ENCODE assay signal across 8 mouse cellular contexts in genomic region chr2:152227051-152227481, GRCm38 (mm10). TPM values are rescaled to one million over a fixed set of nuclear protein-coding genes. Genes with fewer than 3 reads are reported as not detected.
A peak's percentile ranks its signal among the peaks of the same experiment; 100 is the strongest.
DNase-seq lines count a peak whose midpoint lies in the region; ATAC-seq and TF ChIP-seq lines count a peak whose summit lies in the region.

No protein-coding gene starts in this region.

- H3K4me3 ChIP-seq in MEL (ENCODE audit: control insufficient read depth in 1 of 2, insufficient read depth in 1 of 2, low read depth in 2 of 2, low read length in 2 of 2): peak overlapping the region; percentile 89 to 99
- H3K4me3 ChIP-seq in heart, embryonic 16.5 days (ENCODE audit: low read length): peak overlapping the region; percentile 98

- TF ChIP-seq RAD21 in MEL (IDR thresholded peaks at IDR 0.05; ENCODE audit: low read depth, low read length): no peak

- TF ChIP-seq EP300 in MEL (IDR thresholded peaks at IDR 0.05; ENCODE audit: low read depth in 1 of 2, low read length in 2 of 2): no peak

- no peaks in the 10 kb centered on the region for H3K27me3 ChIP-seq in MEL (ENCODE audit: control insufficient read depth in 1 of 2, insufficient read depth in 2 of 2, low read length in 2 of 2)
- no peaks in the 10 kb centered on the region for H3K27me3 ChIP-seq in heart, embryonic 16.5 days (ENCODE audit: control insufficient read depth, insufficient read depth, low read length)

- H3K79me2 ChIP-seq in MEL (ENCODE audit: control insufficient read depth, insufficient read depth, low read length, poor library complexity): peaks cover 47% of the 10 kb centered on the region

- DNase-seq in MEL (ENCODE audit: low read depth, low spot score): peak; percentile 81
- peak; percentile 34 for DNase-seq in brain, embryonic 18.5 days (ENCODE audit: low read depth, low spot score)
- peak; percentile 80 to 89 for DNase-seq in kidney, postnatal 4 days
- peak; percentile 56 for DNase-seq in lung, postnatal 25 days (ENCODE audit: low spot score)
- peak; percentile 65 for DNase-seq in retina, embryonic 14.5 days (ENCODE audit: low spot score)
- DNase-seq in urinary bladder, adult 2 months (ENCODE audit: low spot score): peak; percentile 65

- ATAC-seq in erythroid progenitor cell, adult 5-6 weeks (replicated peaks; ENCODE audit: low FRiP score, poor library complexity, severe bottlenecking): peak; percentile 55
- ATAC-seq in heart, embryonic 16.5 days (replicated peaks; ENCODE audit: extremely low read depth, insufficient read depth, low FRiP score): peak; percentile 76

- under 1% methylated on average over 38 of the region's 38 CpGs for WGBS in heart, embryonic 16.5 days

- no peak for TF ChIP-seq POLR2A in MEL (IDR thresholded peaks at IDR 0.05; ENCODE audit: control insufficient read depth in 1 of 2, insufficient read depth in 1 of 2, low read depth in 1 of 2, low read length in 2 of 2, poor library complexity in 1 of 2)

- H3K9me3 ChIP-seq in MEL (replicated peaks; ENCODE audit: insufficient read depth, low read length): no peaks in the 10 kb centered on the region
- H3K9me3 ChIP-seq in heart, embryonic 16.5 days (replicated peaks; ENCODE audit: control insufficient read depth, low read length): no peaks in the 10 kb centered on the region

- peaks cover 2 to 20% of the 10 kb centered on the region in 2 experiments for H3K4me1 ChIP-seq in MEL (ENCODE audit: control insufficient read depth in 1 of 2, insufficient read depth in 2 of 2, low read length in 2 of 2)
- H3K4me1 ChIP-seq in heart, embryonic 16.5 days (ENCODE audit: control insufficient read depth, insufficient read depth, low read length): peaks cover 15% of the 10 kb centered on the region

- TF ChIP-seq CTCF in MEL (IDR thresholded peaks at IDR 0.05 in 2 of 3, conservative IDR thresholded peaks at IDR 0.05 in 1 of 3; ENCODE audit: control insufficient read depth in 1 of 3, insufficient read depth in 1 of 3, low read depth in 2 of 3, low read length in 3 of 3, poor library complexity in 1 of 3, severe bottlenecking in 1 of 3): no peak

- peak overlapping the region; percentile 72 for H3K27ac ChIP-seq in MEL (ENCODE audit: control insufficient read depth, low read depth, low read length)
- H3K27ac ChIP-seq in heart, embryonic 16.5 days (ENCODE audit: low read length): peak overlapping the region; percentile 99

- peaks cover 8 to 31% of the 10 kb centered on the region in 2 experiments; a peak in 3 of 4 replicates for H3K36me3 ChIP-seq in MEL (ENCODE audit: control insufficient read depth in 1 of 2, insufficient read depth in 2 of 2, low read length in 2 of 2)
- H3K36me3 ChIP-seq in heart, embryonic 16.5 days (ENCODE audit: control insufficient read depth, insufficient read depth): peaks cover 2% of the 10 kb centered on the region; the same call in 1 of the 2 replicates

- H3K4me2 ChIP-seq in heart, embryonic 16.5 days (ENCODE audit: low read depth, low read length): peak overlapping the region; percentile 83

- H3K9ac ChIP-seq in MEL (ENCODE audit: control insufficient read depth, low read depth, low read length, poor library complexity, severe bottlenecking): peak overlapping the region; percentile 99
- H3K9ac ChIP-seq in heart, embryonic 16.5 days (ENCODE audit: low read length): peak overlapping the region; percentile 99

TF ChIP-seq in MEL, 35 proteins besides CTCF, POLR2A, EP300 and RAD21:
- TF ChIP-seq NRF1 (IDR thresholded peaks at IDR 0.05; ENCODE audit: insufficient read depth, low read depth, low read length, poor library complexity, severe bottlenecking) (no peak), CHD2 (IDR thresholded peaks at IDR 0.05; ENCODE audit: low read length) (peak; percentile 29; the same call in 1 of the 2 replicates), MAZ (IDR thresholded peaks at IDR 0.05; ENCODE audit: low read depth, low read length) (peak; percentile 72; the same call in 1 of the 2 replicates), ETS1 (IDR thresholded peaks at IDR 0.05; ENCODE audit: low read depth, low read length) (no peak), MYC (IDR thresholded peaks at IDR 0.05; ENCODE audit: low read depth, low read length) (no peak), MXI1 (IDR thresholded peaks at IDR 0.05; ENCODE audit: low read depth, low read length) (peak; percentile 54; the same call in 1 of the 2 replicates), SMC3 (IDR thresholded peaks at IDR 0.05; ENCODE audit: low read depth, low read length) (no peak), ZNF384 (IDR thresholded peaks at IDR 0.05; ENCODE audit: low read depth, low read length) (no peak), MAFK (IDR thresholded peaks at IDR 0.05; ENCODE audit: borderline replicate concordance, low read depth, low read length) (no peak), SIN3A (IDR thresholded peaks at IDR 0.05; ENCODE audit: low read length) (peak; percentile 41; the same call in 1 of the 2 replicates), TCF12 (IDR thresholded peaks at IDR 0.05; ENCODE audit: low read depth, low read length) (0 out of 2 replicates have a peak, but pooled peaks have one; percentile 9), KAT2A (conservative IDR thresholded peaks at IDR 0.05; ENCODE audit: low read depth, low read length) (no peak), MYB (IDR thresholded peaks at IDR 0.05; ENCODE audit: low read depth, low read length) (no peak), POLR2AphosphoS2 (IDR thresholded peaks at IDR 0.05; ENCODE audit: low read length) (no peak; the same call in 1 of the 2 replicates), TBP (IDR thresholded peaks at IDR 0.05; ENCODE audit: low read depth, low read length) (no peak), UBTF (IDR thresholded peaks at IDR 0.05; ENCODE audit: borderline replicate concordance, insufficient read depth, low read depth, low read length) (peak; percentile 77; the same call in 1 of the 2 replicates), JUND (IDR thresholded peaks at IDR 0.05; ENCODE audit: low read depth, low read length) (no peak), RCOR1 (IDR thresholded peaks at IDR 0.05; ENCODE audit: low read depth, low read length) (no peak), MAX (IDR thresholded peaks at IDR 0.05; ENCODE audit: low read length) (no peak), ELF1 (IDR thresholded peaks at IDR 0.05; ENCODE audit: low read depth, low read length) (0 out of 2 replicates have a peak, but pooled peaks have one; percentile 40), ZKSCAN1 (IDR thresholded peaks at IDR 0.05; ENCODE audit: low read depth, low read length) (no peak)

RNA-seq across cellular contexts. Expression of gene Csnk2a1, which starts 0.4 kb away (rescaled TPM):
- total RNA-seq in MEL (2012; rRNA removed): 130 and 140 TPM in 2 replicates
- polyA plus RNA-seq in MEL (2012; ENCODE audit: insufficient read depth in 1 of 2, insufficient read length in 2 of 2, low read depth in 1 of 2, low replicate concordance in 2 of 2, missing spikeins in 1 of 2): 10 to 100 TPM in 1 of 2 experiments, not detected in 1; 88.5 TPM
- 51.2 and 70.4 TPM in 2 replicates for total RNA-seq in erythroid progenitor cell, adult 5-6 weeks (2015; ENCODE audit: low replicate concordance)
- 78.8 and 93.5 TPM in 2 replicates for total RNA-seq in erythroid progenitor cell, adult 5-6 weeks (2017; ENCODE audit: low replicate concordance)
- 70.9 and 75.7 TPM in 2 replicates for polyA plus RNA-seq in heart, embryonic 16.5 days (2015; fragmentation: Nextera tagmentation; extraction: Ambion mirVana)
- polyA plus RNA-seq in urinary bladder, adult 2 months (2012; rRNA removed): 53.8 and 58.6 TPM in 2 replicates

Comparison
In these comparisons a context has a peak if more than half of its experiments do, and no peak if none do; other contexts are left out.
1. Peak in every context shown above with its lines: DNase-seq, ATAC-seq, H3K4me3 ChIP-seq and H3K27ac ChIP-seq.
2. DNase-seq: peak in every context shown above with its lines; median percentile 84 in kidney, postnatal 4 days; 81 in MEL; 65 in retina, embryonic 14.5 days; 65 in urinary bladder, adult 2 months; 56 in lung, postnatal 25 days; 34 in brain, embryonic 18.5 days.